In the genomic region with DNA sequence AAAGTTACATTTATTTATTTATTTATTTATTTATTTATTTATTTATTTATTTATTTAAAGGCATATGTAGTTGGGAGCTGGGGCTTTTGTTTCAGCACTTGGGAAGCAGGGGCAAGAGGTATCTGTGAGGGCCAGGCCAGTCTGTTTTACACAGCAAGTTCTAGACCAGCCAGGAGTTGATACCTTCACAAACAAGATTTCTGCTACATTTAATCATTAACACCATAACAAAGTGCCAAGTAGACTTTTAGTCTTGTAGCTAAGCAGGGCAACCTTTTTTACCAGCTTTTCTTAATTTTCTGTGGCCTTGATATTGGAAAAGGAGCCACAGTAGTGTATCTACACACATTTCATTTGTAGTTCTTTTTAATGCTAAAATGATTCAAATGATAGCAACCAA, we compare ENCODE assay signal across 24 mouse cellular contexts.
"Had no signal": no experiment of that assay in that cellular context is flagged by ENCODE, and none has a peak within 500 bp of the region (broad histone marks: within the 10 kb centered on the region; RNA-seq: fewer than 3 reads in every experiment).

No protein-coding gene starts in this region.

- H3K27ac ChIP-seq: gastrocnemius, adult 2 months; heart, embryonic 10.5 days; hindbrain, embryonic 10.5 days; hindbrain, embryonic 12.5 days; hindbrain, embryonic 14.5 days; intestine, embryonic 15.5 days; layer of hippocampus, adult 2 months; left cerebral cortex, adult 2 months; limb, embryonic 10.5 days; limb, embryonic 12.5 days; liver, embryonic 14.5 days had no signal

- H3K9ac ChIP-seq: heart, embryonic 12.5 days; hindbrain, embryonic 12.5 days; hindbrain, embryonic 14.5 days; intestine, embryonic 15.5 days; limb, embryonic 12.5 days; liver, embryonic 14.5 days had no signal

- H3K9me3 ChIP-seq: heart, embryonic 10.5 days; heart, embryonic 12.5 days; hindbrain, embryonic 10.5 days; hindbrain, embryonic 12.5 days; intestine, embryonic 15.5 days; limb, embryonic 10.5 days; limb, embryonic 12.5 days had no signal

- H3K27me3 ChIP-seq: heart, embryonic 12.5 days; hindbrain, embryonic 12.5 days; intestine, embryonic 15.5 days; limb, embryonic 12.5 days had no signal

- DNase-seq: gastrocnemius, adult 2 months; gastrocnemius, postnatal 10 days; gastrocnemius, postnatal 25 days; heart, adult 18-20 months; heart, postnatal 10 days; heart, postnatal 4 days; kidney, adult 18-20 months; kidney, postnatal 10 days; kidney, postnatal 4 days had no signal

- H3K36me3 ChIP-seq: heart, embryonic 10.5 days; heart, embryonic 12.5 days; hindbrain, embryonic 10.5 days; hindbrain, embryonic 12.5 days; intestine, embryonic 15.5 days; limb, embryonic 10.5 days; limb, embryonic 12.5 days had no signal

- H3K4me1 ChIP-seq: heart, embryonic 10.5 days; heart, embryonic 12.5 days; intestine, embryonic 15.5 days had no signal

- ATAC-seq: hindbrain, embryonic 16.5 days; inflammation-experienced regulatory T-cells, adult 6 months; intestine, embryonic 15.5 days; intestine, postnatal 0 days had no signal

- H3K4me3 ChIP-seq: gastrocnemius, adult 2 months; heart, embryonic 10.5 days; heart, embryonic 12.5 days; hindbrain, embryonic 10.5 days; hindbrain, embryonic 12.5 days; intestine, embryonic 15.5 days; layer of hippocampus, adult 2 months; left cerebral cortex, adult 2 months; limb, embryonic 10.5 days; limb, embryonic 12.5 days had no signal

- H3K4me2 ChIP-seq: heart, embryonic 12.5 days; hindbrain, embryonic 12.5 days; hindbrain, embryonic 14.5 days; intestine, embryonic 15.5 days; limb, embryonic 12.5 days; liver, embryonic 11.5 days had no signal
